Mouse (Mus musculus) neutrophil, adult 59 days (primary cell): ENCODE results near the gene Gm10837. TPM values are rescaled to one million over a fixed set of nuclear protein-coding genes. Genes with fewer than 3 reads are reported as not detected.

Source experiments
- total RNA-seq, 2 experiments: library from RNA; stranded (reverse); gene quantifications; 1 replicate in 1 of 2; 2 replicates in 1 of 2; pipeline ENCODE4 v1.2.4; 2023

The Gm10837 gene
- total RNA-seq = not detected

DNA sequence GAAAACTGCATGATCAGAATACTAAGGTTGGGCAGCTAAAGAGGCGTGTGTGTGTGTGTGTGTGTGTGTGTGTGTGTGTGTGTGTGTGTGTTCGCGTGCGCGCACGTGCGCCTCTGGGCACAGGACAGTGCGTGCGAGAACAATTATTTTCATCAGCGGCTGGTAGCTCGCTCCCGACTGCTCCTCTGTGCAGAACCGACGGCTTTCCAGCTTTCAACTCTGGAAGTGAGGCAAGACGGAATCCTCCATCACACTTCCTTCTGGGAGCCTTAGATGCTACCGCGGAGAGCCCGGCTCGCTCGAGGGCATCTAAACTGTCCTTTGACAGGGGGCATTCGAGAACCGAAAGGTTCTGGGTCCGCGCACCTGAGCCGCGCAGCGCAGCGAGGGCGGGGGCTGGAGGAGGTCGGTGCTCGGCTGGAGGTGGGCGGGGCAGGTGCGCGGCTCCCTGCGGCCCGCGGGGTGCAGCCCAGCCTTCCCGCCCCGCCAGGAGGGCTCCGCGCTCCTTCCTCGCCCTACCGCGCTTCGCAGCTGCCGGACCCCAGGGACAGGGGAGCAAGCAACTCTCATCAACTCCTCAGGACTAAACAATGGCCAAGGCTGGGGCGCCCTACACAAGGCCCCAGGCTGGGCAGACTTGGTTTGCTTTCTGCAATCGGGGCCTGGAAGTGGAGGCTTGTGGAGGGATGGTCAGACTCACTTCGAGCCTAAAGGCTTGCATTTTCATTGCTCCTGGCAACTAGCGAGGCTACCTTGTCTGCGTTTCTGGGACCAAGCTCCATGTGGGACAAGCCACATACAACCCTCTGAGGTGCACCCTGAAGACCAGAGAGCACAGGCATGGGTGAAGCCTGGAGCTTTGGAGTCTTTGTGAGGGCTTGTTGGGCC, at the start of gene Gm10837:
Gene Gm10837 (plus strand): TSS at position 146 of the 888 bp plus-strand sequence.

DNA sequence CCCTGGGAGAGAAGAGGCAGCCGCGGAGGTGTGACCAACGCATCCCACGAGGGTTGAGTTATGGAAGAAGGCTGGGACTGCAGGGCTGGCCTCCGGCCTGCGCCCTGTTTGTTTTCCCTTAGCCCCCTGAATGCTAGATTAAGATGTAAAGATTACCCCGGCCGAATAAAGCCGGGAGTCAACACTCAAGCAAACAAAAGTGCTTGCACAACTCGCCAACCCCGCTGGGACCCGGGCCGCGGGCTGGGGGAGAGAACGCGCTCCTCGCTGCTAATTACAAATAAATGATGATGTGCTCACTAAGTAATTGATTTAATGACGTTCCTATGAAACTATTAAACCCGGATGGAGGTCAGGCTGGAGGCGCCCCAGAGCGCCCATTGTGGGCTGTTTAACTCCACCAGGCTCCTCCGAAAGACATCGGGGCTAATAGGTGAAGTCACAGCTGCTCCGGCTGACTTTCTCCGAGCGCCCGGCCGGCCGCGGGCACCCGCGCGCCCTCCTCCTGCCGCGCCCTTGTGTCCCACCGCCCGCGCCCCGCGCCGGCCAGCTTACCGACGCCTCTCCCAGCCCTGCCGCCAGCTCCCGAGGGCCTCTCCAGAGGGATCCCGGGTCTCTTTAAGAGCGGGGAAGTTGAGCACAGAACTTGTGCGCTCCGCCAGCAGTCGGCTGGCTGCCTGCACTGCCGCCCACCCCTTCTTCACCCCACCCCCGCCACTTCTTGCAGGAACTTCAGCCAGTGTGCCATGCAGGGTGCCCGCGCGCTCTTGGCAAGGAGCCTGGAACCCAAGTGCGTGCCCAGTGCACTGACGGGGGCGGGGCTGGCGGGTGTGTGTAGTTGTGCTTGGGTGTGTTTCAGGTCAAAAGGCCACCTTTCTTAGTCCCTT, 39.6 kb upstream of the Gm10837 start, which contains the start of gene Gm5089:
Gene Gm5089 (minus strand): TSS at position 620 of the 887 bp plus-strand sequence.

DNA sequence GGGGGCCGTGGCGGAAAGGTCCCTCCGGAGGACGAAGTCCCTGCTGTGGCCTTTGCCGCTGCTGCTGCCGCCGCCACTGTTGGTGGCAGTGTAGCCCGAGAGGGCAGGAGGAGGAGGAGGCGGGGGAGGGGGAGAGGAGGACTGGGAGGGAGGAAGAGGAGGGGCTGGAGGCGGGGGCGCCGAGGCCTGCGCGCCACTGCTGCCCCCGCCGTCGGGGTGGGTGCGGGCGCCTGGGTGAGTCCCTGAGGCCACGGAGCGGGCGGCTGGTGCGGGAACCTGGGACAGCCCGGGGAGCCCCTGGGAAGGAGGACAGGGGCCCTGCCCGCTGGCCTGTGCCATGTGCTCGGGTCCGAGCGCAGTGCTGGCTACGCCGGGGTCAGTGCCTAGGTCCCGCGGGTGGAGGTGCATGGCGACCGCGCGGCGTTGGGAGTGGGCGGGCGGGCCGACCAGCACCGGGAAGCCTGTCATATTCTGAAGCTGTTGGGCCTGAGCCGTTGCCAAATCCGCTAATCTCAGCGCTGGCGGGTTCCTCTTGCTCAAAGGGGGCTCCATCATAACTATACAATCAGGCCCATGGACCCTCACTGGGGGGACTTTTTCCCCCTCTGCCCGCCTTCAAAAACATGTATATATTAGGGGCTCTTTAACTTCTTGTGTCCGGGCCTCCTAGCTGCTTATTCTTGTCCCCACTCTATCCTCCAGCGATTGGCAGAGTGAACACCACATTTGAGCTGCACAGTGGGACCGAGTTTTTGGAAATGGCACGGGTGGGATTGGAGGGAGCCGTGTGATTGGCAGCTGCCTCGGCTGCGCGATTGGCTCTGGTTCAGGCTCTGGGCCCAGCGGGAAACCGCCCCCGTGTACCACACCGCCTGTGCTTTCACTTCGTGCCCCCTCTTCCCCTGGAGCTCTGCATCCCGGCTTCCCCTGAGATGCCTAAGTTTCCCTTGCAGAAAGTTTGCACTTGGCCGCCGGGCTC, 25.3 kb upstream of the Gm10837 start, which contains the start of gene Zic5:
Gene Zic5 (minus strand): TSS at position 915 of the 979 bp plus-strand sequence.

DNA sequence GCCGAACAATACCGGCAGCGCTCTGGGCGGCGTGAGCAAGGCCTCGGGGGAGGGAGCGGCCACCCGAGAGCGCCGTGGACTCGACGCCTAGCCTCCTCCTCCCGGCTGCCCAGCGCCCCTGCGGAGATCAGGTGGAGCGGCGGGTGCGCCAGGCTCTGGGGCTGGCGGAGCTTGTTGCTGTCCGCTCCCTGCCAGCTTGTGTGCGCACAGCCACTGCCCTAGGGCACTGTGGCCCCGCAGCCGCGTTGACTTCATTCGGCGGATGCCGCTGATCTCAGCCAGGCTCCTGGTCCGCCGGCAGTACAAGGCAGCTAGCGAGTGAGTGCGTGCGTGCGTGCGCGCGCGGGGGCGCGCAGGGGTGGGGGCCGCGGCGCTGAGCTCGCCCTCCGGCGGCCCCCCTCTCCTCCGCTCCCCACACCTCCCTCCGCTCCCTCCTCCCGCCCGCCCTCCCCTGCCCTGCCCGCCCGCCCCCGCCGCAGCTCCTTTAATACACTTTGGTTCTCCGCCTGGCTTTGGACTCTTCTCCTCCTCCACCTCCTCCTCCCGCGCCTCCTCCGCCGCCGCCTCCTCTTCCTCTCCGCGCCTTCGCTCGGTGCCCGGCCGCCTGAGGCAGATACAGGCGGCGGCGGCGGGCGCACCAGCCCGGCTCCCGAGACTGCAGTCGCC, 15.4 kb upstream of the Gm10837 start, which contains the start of gene Zic2:
Gene Zic2 (plus strand): TSS at position 545 of the 666 bp plus-strand sequence.

DNA sequence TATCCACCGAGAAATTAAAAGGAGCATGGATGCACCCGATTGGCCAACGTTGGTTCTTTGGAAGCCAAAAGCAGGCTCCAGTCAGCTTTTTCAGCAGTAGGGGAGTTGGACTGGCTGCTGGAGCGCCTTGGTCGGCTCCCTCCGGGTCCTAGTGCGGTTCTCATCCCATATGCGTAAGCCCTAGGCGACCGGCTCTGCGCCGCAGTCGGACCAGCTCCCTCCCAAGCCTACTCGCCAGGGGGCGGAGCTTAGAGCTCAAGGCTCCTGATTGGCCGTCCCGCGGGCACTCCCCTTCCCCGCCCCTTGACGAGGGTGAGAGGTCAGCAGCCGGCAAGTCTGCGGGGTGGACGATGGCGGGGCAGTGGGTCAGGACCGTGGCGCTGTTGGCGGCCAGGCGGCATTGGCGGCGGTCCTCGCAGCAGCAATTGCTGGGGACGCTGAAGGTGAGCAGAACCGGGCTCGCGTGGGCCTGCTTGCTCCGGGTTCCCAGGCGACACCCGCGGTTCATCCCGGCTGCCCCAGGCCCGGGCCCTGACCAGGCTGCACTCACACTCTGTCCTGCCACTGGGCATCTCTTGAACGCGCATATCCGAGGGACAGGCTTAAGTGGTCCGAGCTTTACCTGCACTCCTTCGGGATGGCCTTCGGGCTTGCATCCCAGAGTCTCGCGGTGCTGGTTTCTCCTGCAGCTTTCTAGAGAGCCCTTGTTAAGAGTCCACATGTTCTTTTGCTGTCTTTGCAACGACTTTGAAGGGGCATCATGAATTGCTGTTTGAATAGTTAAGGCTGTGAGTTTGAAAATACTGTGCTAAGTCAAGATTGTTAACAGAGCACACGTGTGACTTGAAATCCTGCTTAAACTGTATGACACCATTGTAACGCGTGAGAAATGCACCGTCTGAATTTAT, 43.9 kb downstream of the Gm10837 start, which contains the start of gene Pcca:
Gene Pcca (plus strand): TSS at position 308 of the 908 bp plus-strand sequence.

Other genes with a start within 250 kb of the Gm10837 start
- gene Gm5089, start 39.5 kb upstream of the Gm10837 start, total RNA-seq = not detected
- not detected for gene Zic5, start 24.9 kb upstream of the Gm10837 start, total RNA-seq
- gene Zic2, start 15.2 kb upstream of the Gm10837 start, total RNA-seq = not detected
- gene Pcca, start 43.7 kb downstream of the Gm10837 start, total RNA-seq = 10 to 100 TPM; 10.4 to 11.4 TPM